Mouse (Mus musculus): ENCODE results near the gene Vps29.

GRCm38 (mm10) chr5:122372192-122372769, 18.1 kb downstream of the Vps29 start, which contains the start of gene Fam216a:
- TF ChIP-seq CTCF (IDR thresholded peaks at IDR 0.05; ENCODE audit: insufficient read depth, low read depth, low read length) = no peak
- peak; percentile 57; the same call in 1 of the 2 replicates for TF ChIP-seq POLR2A (IDR thresholded peaks at IDR 0.05; ENCODE audit: insufficient read depth, low read depth, low read length)

Measured in olfactory bulb, adult 2 months (tissue).